Mouse (Mus musculus) G1E (cell line): ENCODE results near the gene Lrp5. TPM values are rescaled to one million over a fixed set of nuclear protein-coding genes. Genes with fewer than 3 reads are reported as not detected.
"Not testable (repeated sequence)": the region's sequence is repeated elsewhere in the genome, so short reads cannot be mapped to it uniquely, and the experiment has no call there.

Experiments used
- ATAC-seq: 2 replicates; pipeline ENCODE4 v1.8.0; 2016; ENCODE audit warnings: mild to moderate bottlenecking; ENCODE audit not compliant: insufficient number of reproducible peaks, poor library complexity, low FRiP score, severe bottlenecking; ENCODE audit errors: extremely low read depth
- DNase-seq: peaks from one replicate; pipeline ENCODE4 v3.0.0; 2012; ENCODE audit warnings: low spot score
- H3K27me3 ChIP-seq: 2 replicates; pipeline ENCODE4 v1.6.1; 2012; ENCODE audit warnings: mild to moderate bottlenecking, low read length, inconsistent platforms; ENCODE audit not compliant: insufficient read depth
- H3K36me3 ChIP-seq: replicated peaks from 2 replicates; pipeline ENCODE3; 2012; ENCODE audit warnings: mild to moderate bottlenecking, inconsistent platforms
- H3K4me1 ChIP-seq: 2 replicates; pipeline ENCODE4 v1.6.1; 2012; ENCODE audit warnings: low read depth, low read length, inconsistent platforms, mixed read lengths; ENCODE audit not compliant: insufficient read depth
- H3K4me3 ChIP-seq: 2 replicates; pipeline ENCODE4 v1.5.1; 2012; ENCODE audit warnings: low read depth, mild to moderate bottlenecking, inconsistent platforms, low read length, moderate library complexity, mixed read lengths
- H3K9me3 ChIP-seq: replicated peaks from 2 replicates; pipeline ENCODE4 v1.6.1; 2012; ENCODE audit warnings: inconsistent platforms
- CTCF ChIP-seq: IDR thresholded peaks from 2 replicates; pipeline ENCODE4 v1.5.1; 2012; ENCODE audit warnings: low read depth, low read length, inconsistent platforms, mixed read lengths
- GATA1 ChIP-seq: IDR thresholded peaks from 2 replicates; pipeline ENCODE4 v1.6.1; 2012; ENCODE audit warnings: borderline replicate concordance, low read length, inconsistent platforms, mixed read lengths
- GATA2 ChIP-seq: IDR thresholded peaks from 2 replicates; pipeline ENCODE4 v1.6.1; 2012; ENCODE audit warnings: low read depth, low read length, inconsistent platforms, borderline replicate concordance
- POLR2AphosphoS5 ChIP-seq: IDR thresholded peaks from 2 replicates; pipeline ENCODE4 v1.6.1; 2012; ENCODE audit warnings: low read depth, low read length, inconsistent platforms; ENCODE audit not compliant: insufficient replicate concordance
- TAL1 ChIP-seq: conservative IDR thresholded peaks from 2 replicates; pipeline ENCODE4 v1.6.1; 2012; ENCODE audit warnings: low read depth, low read length, inconsistent platforms, mixed read lengths
- polyA plus RNA-seq: library from polyadenylated mRNA; stranded (reverse); fragments of >175 nt; gene quantifications from 2 replicates; pipeline ENCODE4 v1.2.3, GENCODE M21; 2012
- total RNA-seq, 2 experiments: library from RNA; stranded (forward) in 1 of 2; stranded (reverse) in 1 of 2; fragments of 200-1000 nt in 1 of 2; fragments of >200 nt in 1 of 2; fragmentation: Nextera tagmentation in 1 of 2; gene quantifications; 2 replicates each; pipeline ENCODE4 v1.2.3; 2014 to 2017

Gene Lrp5
- total and polyA plus RNA-seq, 3 experiments: 0.05 TPM; not detected in 1

GRCm38 (mm10) chr19:3666632-3667031 is 19.7 kb downstream of the Lrp5 start:
- ATAC-seq: no peak
- no peaks in the 10 kb centered on the region for H3K36me3 ChIP-seq
- H3K9me3 ChIP-seq: no peaks in the 10 kb centered on the region
- no peaks in the 10 kb centered on the region; the same call in none of the 2 replicates for H3K27me3 ChIP-seq
- no peak for DNase-seq
- no peak overlapping the region for H3K4me3 ChIP-seq
- H3K4me1 ChIP-seq: no peaks in the 10 kb centered on the region
- no peak for TF ChIP-seq GATA2
- no peak for TF ChIP-seq POLR2AphosphoS5
- no peak for TF ChIP-seq TAL1
- no peak for TF ChIP-seq GATA1
- no peak for TF ChIP-seq CTCF

GRCm38 (mm10) chr19:3665510-3665909 is 20.9 kb downstream of the Lrp5 start:
- Histone ChIP-seq H3K4me1 (no peaks in the 10 kb centered on the region), H3K36me3 (no peaks in the 10 kb centered on the region), H3K4me3 (no peak overlapping the region), H3K27me3 (no peaks in the 10 kb centered on the region; the same call in none of the 2 replicates), H3K9me3 (no peaks in the 10 kb centered on the region)
- ATAC-seq: no peak
- no peak for TF ChIP-seq GATA2
- TF ChIP-seq CTCF: no peak
- no peak for TF ChIP-seq GATA1
- no peak for TF ChIP-seq TAL1
- TF ChIP-seq POLR2AphosphoS5: no peak
- DNase-seq: no peak

GRCm38 (mm10) chr19:3657947-3658346 is 28.4 kb downstream of the Lrp5 start:
- DNase-seq: no peak
- 0 out of 2 replicates have a peak, but pooled peaks cover 3% of the 10 kb centered on the region for H3K27me3 ChIP-seq
- ATAC-seq: no peak
- no peak for TF ChIP-seq GATA2
- TF ChIP-seq POLR2AphosphoS5: no peak
- no peak for TF ChIP-seq GATA1
- no peak for TF ChIP-seq TAL1
- TF ChIP-seq CTCF: no peak
- no peak overlapping the region for H3K4me3 ChIP-seq
- no peaks in the 10 kb centered on the region for H3K4me1 ChIP-seq
- no peaks in the 10 kb centered on the region for H3K36me3 ChIP-seq
- H3K9me3 ChIP-seq: no peaks in the 10 kb centered on the region

- H3K4me3 ChIP-seq, H3K9me3 ChIP-seq, ATAC-seq, H3K27me3 ChIP-seq, H3K4me1 ChIP-seq, H3K36me3 ChIP-seq, DNase-seq: not testable (repeated sequence)
These were observed 29.3 kb downstream of the Lrp5 start for GRCm38 (mm10) chr19:3657065-3657464.

GRCm38 (mm10) chr19:3656144-3656543 is 30.2 kb downstream of the Lrp5 start:
- no peak for DNase-seq
- Histone ChIP-seq H3K27me3 (0 out of 2 replicates have a peak, but pooled peaks cover 3% of the 10 kb centered on the region), H3K4me3 (no peak overlapping the region), H3K36me3 (no peaks in the 10 kb centered on the region), H3K4me1 (no peaks in the 10 kb centered on the region), H3K9me3 (no peaks in the 10 kb centered on the region)
- TF ChIP-seq GATA2 (no peak), GATA1 (no peak), POLR2AphosphoS5 (no peak), TAL1 (no peak)
- no peak for ATAC-seq

GRCm38 (mm10) chr19:3654940-3655339 is 31.4 kb downstream of the Lrp5 start:
- H3K4me3 ChIP-seq: no peak overlapping the region
- TF ChIP-seq CTCF (no peak), TAL1 (no peak), GATA2 (no peak), GATA1 (no peak), POLR2AphosphoS5 (no peak)
- 0 out of 2 replicates have a peak, but pooled peaks cover 3% of the 10 kb centered on the region for H3K27me3 ChIP-seq
- no peak for ATAC-seq
- DNase-seq: no peak
- no peaks in the 10 kb centered on the region for H3K9me3 ChIP-seq
- H3K4me1 ChIP-seq: no peaks in the 10 kb centered on the region
- H3K36me3 ChIP-seq: no peaks in the 10 kb centered on the region

- ATAC-seq: no peak
- no peak for TF ChIP-seq GATA2
- TF ChIP-seq CTCF: no peak
- TF ChIP-seq POLR2AphosphoS5: no peak
- TF ChIP-seq GATA1: no peak
- no peak for TF ChIP-seq TAL1
- H3K4me3 ChIP-seq: no peak overlapping the region
These were observed 32.3 kb downstream of the Lrp5 start for GRCm38 (mm10) chr19:3654058-3654457.

More at GRCm38 (mm10) chr19:3654058-3654457, 32.3 kb downstream of the Lrp5 start:
- Histone ChIP-seq H3K4me1 (no peaks in the 10 kb centered on the region), H3K27me3 (0 out of 2 replicates have a peak, but pooled peaks cover 3% of the 10 kb centered on the region), H3K9me3 (no peaks in the 10 kb centered on the region), H3K36me3 (no peaks in the 10 kb centered on the region)
- DNase-seq: no peak
